Mouse (Mus musculus) intestine, postnatal 0 days (tissue): ENCODE data around the gene Rcn3. TPM values are rescaled to one million over a fixed set of nuclear protein-coding genes. Genes with fewer than 3 reads are reported as not detected.

Experiments
- ATAC-seq: fragments of 200-750 bp; cut with Nextera tagmentation; 2 replicates; pipeline ENCODE4 v1.8.0; 2017; ENCODE audit warnings: mild to moderate bottlenecking, moderate TSS enrichment, moderate library complexity
- H3K27ac ChIP-seq: fragments of 300-500 bp; sonication (generic); 2 replicates; pipeline ENCODE4 v1.5.1; 2014; ENCODE audit warnings: mild to moderate bottlenecking, low read depth, low read length, moderate library complexity
- H3K27me3 ChIP-seq: fragments of 300-500 bp; sonication (generic); replicated peaks from 2 replicates; pipeline ENCODE4 v1.6.1; 2014; ENCODE audit warnings: low read length, mixed read lengths; ENCODE audit not compliant: control insufficient read depth, insufficient read depth
- H3K36me3 ChIP-seq: fragments of 300-500 bp; sonication (generic); 2 replicates; pipeline ENCODE4 v1.6.1; 2014; ENCODE audit warnings: mild to moderate bottlenecking, moderate library complexity; ENCODE audit not compliant: control insufficient read depth, insufficient read depth
- H3K4me1 ChIP-seq: fragments of 300-500 bp; sonication (generic); replicated peaks from 2 replicates; pipeline ENCODE4 v1.6.1; 2014; ENCODE audit warnings: antibody characterized with exemption, low read length, mixed read lengths; ENCODE audit not compliant: control insufficient read depth, insufficient read depth
- H3K4me2 ChIP-seq: fragments of 300-500 bp; sonication (generic); replicated peaks from 2 replicates; pipeline ENCODE4 v1.6.1; 2014; ENCODE audit warnings: low read depth, mild to moderate bottlenecking, moderate library complexity
- H3K4me3 ChIP-seq: fragments of 300-500 bp; sonication (generic); 2 replicates; pipeline ENCODE4 v1.5.1; 2014; ENCODE audit warnings: low read depth, low read length
- H3K9ac ChIP-seq: fragments of 300-500 bp; sonication (generic); 2 replicates; pipeline ENCODE4 v1.6.1; 2014; ENCODE audit warnings: mild to moderate bottlenecking, low read depth, low read length
- H3K9me3 ChIP-seq: fragments of 300-500 bp; sonication (generic); 2 replicates; pipeline ENCODE4 v1.6.1; 2016; ENCODE audit warnings: mixed run types; ENCODE audit not compliant: control insufficient read depth
- CTCF ChIP-seq: sonication (generic); IDR thresholded peaks from 2 replicates; pipeline ENCODE4 v1.5.1; 2016; ENCODE audit warnings: low read depth, mild to moderate bottlenecking, control low read depth, antibody characterized with exemption, moderate library complexity
- WGBS: fragments of 180-500 bp; shearing (Covaris S2); extraction: QIAGEN DNeasy Blood & Tissue Kit; methylation state at CpG from one replicate; pipeline ENCODE4 v1.1.7; 2014; 5-methylcytosine and 5-hydroxymethylcytosine counted together
- polyA plus RNA-seq: library from polyadenylated mRNA; unstranded; fragments of >200 nt; fragmentation: Nextera tagmentation; extraction: Ambion mirVana; gene quantifications from 2 replicates; pipeline ENCODE4 v1.2.1, GENCODE M21; 2015

Rcn3 gene
- polyA plus RNA-seq, 1 experiment from 2014 or later, result 85.6 TPM

- peaks cover 31% of the 10 kb centered on the region; the same call in 1 of the 2 replicates for H3K36me3 ChIP-seq
These were observed 3.4 kb downstream of the Rcn3 start for GRCm38 (mm10) chr7:45088597-45088996.

GRCm38 (mm10) chr7:45086084-45086483 lies 5.9 kb downstream of the Rcn3 start:
- ATAC-seq, result no peak
- H3K36me3 ChIP-seq, result peaks cover 38% of the 10 kb centered on the region
- WGBS, result 76% methylated on average over 4 of the region's 4 CpGs

More at GRCm38 (mm10) chr7:45088597-45088996, 3.4 kb downstream of the Rcn3 start:
- Histone ChIP-seq H3K4me3 (no peak overlapping the region), H3K9me3 (no peaks in the 10 kb centered on the region), H3K9ac (no peak overlapping the region), H3K4me1 (no peaks in the 10 kb centered on the region), H3K27me3 (no peaks in the 10 kb centered on the region), H3K4me2 (no peak overlapping the region), H3K27ac (no peak overlapping the region)
- no peak for ATAC-seq
- no peak for TF ChIP-seq CTCF
- WGBS, result 91% methylated on average over 17 of the region's 17 CpGs

GRCm38 (mm10) chr7:45083300-45083890 lies 8.6 kb downstream of the Rcn3 start:
- H3K4me2 ChIP-seq, result 0 out of 2 replicates have a peak overlapping the region, but pooled peaks have one; percentile 46
- TF ChIP-seq CTCF, result no peak

More at GRCm38 (mm10) chr7:45086084-45086483, 5.9 kb downstream of the Rcn3 start:
- no peak overlapping the region for H3K4me3 ChIP-seq
- H3K9ac ChIP-seq, result no peak overlapping the region
- H3K27ac ChIP-seq, result no peak overlapping the region
- no peaks in the 10 kb centered on the region for H3K9me3 ChIP-seq
- no peaks in the 10 kb centered on the region for H3K27me3 ChIP-seq
- H3K4me2 ChIP-seq, result no peak overlapping the region
- H3K4me1 ChIP-seq, result no peaks in the 10 kb centered on the region
- TF ChIP-seq CTCF, result peak; percentile 52

GRCm38 (mm10) chr7:45082401-45083299 lies 9.4 kb downstream of the Rcn3 start:
- Histone ChIP-seq H3K9me3 (no peaks in the 10 kb centered on the region), H3K9ac (no peak overlapping the region), H3K4me1 (no peaks in the 10 kb centered on the region), H3K36me3 (peaks cover 30% of the 10 kb centered on the region), H3K27me3 (no peaks in the 10 kb centered on the region), H3K4me2 (peak overlapping the region; percentile 46), H3K27ac (peak overlapping the region; percentile 30), H3K4me3 (no peak overlapping the region)
- peak; percentile 50 for TF ChIP-seq CTCF
- 40% methylated on average over 25 of the region's 25 CpGs for WGBS
- peak; percentile 5; the same call in 1 of the 2 replicates for ATAC-seq

More at GRCm38 (mm10) chr7:45083300-45083890, 8.6 kb downstream of the Rcn3 start:
- ATAC-seq, result no peak
- H3K4me3 ChIP-seq, result no peak overlapping the region
- H3K27ac ChIP-seq, result no peak overlapping the region
- peaks cover 34% of the 10 kb centered on the region for H3K36me3 ChIP-seq
- no peaks in the 10 kb centered on the region for H3K4me1 ChIP-seq
- no peaks in the 10 kb centered on the region for H3K27me3 ChIP-seq
- 82% methylated on average over 22 of the region's 22 CpGs for WGBS
- H3K9ac ChIP-seq, result no peak overlapping the region
- H3K9me3 ChIP-seq, result no peaks in the 10 kb centered on the region

GRCm38 (mm10) chr7:45081016-45081415 lies 11.0 kb downstream of the Rcn3 start:
- 65% methylated on average over 5 of the region's 5 CpGs for WGBS
- Histone ChIP-seq H3K9ac (no peak overlapping the region), H3K27me3 (no peaks in the 10 kb centered on the region), H3K4me3 (no peak overlapping the region), H3K9me3 (no peaks in the 10 kb centered on the region), H3K4me1 (no peaks in the 10 kb centered on the region), H3K27ac (no peak overlapping the region), H3K36me3 (peaks cover 31% of the 10 kb centered on the region), H3K4me2 (no peak overlapping the region)
- TF ChIP-seq CTCF, result no peak
- no peak for ATAC-seq

- 0 out of 2 replicates have a peak, but pooled peaks have one; percentile 16 for ATAC-seq
- WGBS, result under 1% methylated on average over 10 of the region's 10 CpGs
- Histone ChIP-seq H3K27me3 (no peaks in the 10 kb centered on the region), H3K27ac (no peak overlapping the region), H3K4me2 (no peak overlapping the region), H3K36me3 (peaks cover 39% of the 10 kb centered on the region), H3K9me3 (no peaks in the 10 kb centered on the region), H3K4me1 (no peaks in the 10 kb centered on the region), H3K9ac (no peak overlapping the region), H3K4me3 (no peak overlapping the region)
- TF ChIP-seq CTCF, result peak; percentile 99
These were observed 12.2 kb downstream of the Rcn3 start for GRCm38 (mm10) chr7:45079856-45080255.
